Mouse (Mus musculus) forebrain, embryonic 11.5 days (tissue): ENCODE results near the gene Tmppe. TPM values are rescaled to one million over a fixed set of nuclear protein-coding genes. Genes with fewer than 3 reads are reported as not detected.
"Not testable (repeated sequence)": the region's sequence is repeated elsewhere in the genome, so short reads cannot be mapped to it uniquely, and the experiment has no call there.

Experiments
- ATAC-seq: fragments of 200-750 bp; cut with Nextera tagmentation; replicated peaks from 2 replicates; pipeline ENCODE4 v1.8.0; 2017; ENCODE audit warnings: moderate TSS enrichment; ENCODE audit not compliant: low FRiP score
- DNase-seq: peaks from one replicate; pipeline ENCODE4 v3.0.0-alpha.2; 2017; ENCODE audit warnings: low spot score
- H3K27ac ChIP-seq: fragments of 300-500 bp; sonication (generic); 2 replicates; pipeline ENCODE4 v1.5.1; 2014; ENCODE audit warnings: low read depth, low read length
- H3K27me3 ChIP-seq: fragments of 300-500 bp; sonication (generic); 2 replicates; pipeline ENCODE4 v1.6.1; 2014; ENCODE audit warnings: mild to moderate bottlenecking, low read length, mixed read lengths; ENCODE audit not compliant: control insufficient read depth, insufficient read depth
- H3K36me3 ChIP-seq: fragments of 300-500 bp; sonication (generic); 2 replicates; pipeline ENCODE4 v1.6.1; 2014; ENCODE audit warnings: mild to moderate bottlenecking, low read length, moderate library complexity, mixed read lengths; ENCODE audit not compliant: control insufficient read depth, insufficient read depth
- H3K4me1 ChIP-seq: fragments of 300-500 bp; sonication (generic); replicated peaks from 2 replicates; pipeline ENCODE4 v1.6.1; 2014; ENCODE audit warnings: low read length, mixed read lengths; ENCODE audit not compliant: control insufficient read depth, insufficient read depth
- H3K4me2 ChIP-seq: fragments of 300-500 bp; sonication (generic); 2 replicates; pipeline ENCODE4 v1.6.1; 2014; ENCODE audit warnings: low read depth, mild to moderate bottlenecking, low read length, moderate library complexity, mixed read lengths; ENCODE audit not compliant: severe bottlenecking
- H3K4me3 ChIP-seq: fragments of 300-500 bp; sonication (generic); 2 replicates; pipeline ENCODE4 v1.5.1; 2014; ENCODE audit warnings: low read depth, low read length
- H3K9ac ChIP-seq: fragments of 300-500 bp; sonication (generic); 2 replicates; pipeline ENCODE4 v1.6.1; 2014; ENCODE audit warnings: low read length
- H3K9me3 ChIP-seq: fragments of 300-500 bp; sonication (generic); 2 replicates; pipeline ENCODE4 v1.6.1; 2016; ENCODE audit warnings: low read length, mixed read lengths; ENCODE audit not compliant: control insufficient read depth
- WGBS: fragments of 180-500 bp; shearing (Covaris S2); extraction: QIAGEN DNeasy Blood & Tissue Kit; methylation state at CpG from one replicate; pipeline ENCODE4 v1.1.7; 2014; 5-methylcytosine and 5-hydroxymethylcytosine counted together
- polyA plus RNA-seq: library from polyadenylated mRNA; unstranded; fragments of >200 nt; fragmentation: Nextera tagmentation; extraction: Ambion mirVana; gene quantifications from 2 replicates; pipeline ENCODE4 v1.2.1, GENCODE M21; 2014

Tmppe gene
- 5.3 and 6.4 TPM in 2 replicates for polyA plus RNA-seq

DNA sequence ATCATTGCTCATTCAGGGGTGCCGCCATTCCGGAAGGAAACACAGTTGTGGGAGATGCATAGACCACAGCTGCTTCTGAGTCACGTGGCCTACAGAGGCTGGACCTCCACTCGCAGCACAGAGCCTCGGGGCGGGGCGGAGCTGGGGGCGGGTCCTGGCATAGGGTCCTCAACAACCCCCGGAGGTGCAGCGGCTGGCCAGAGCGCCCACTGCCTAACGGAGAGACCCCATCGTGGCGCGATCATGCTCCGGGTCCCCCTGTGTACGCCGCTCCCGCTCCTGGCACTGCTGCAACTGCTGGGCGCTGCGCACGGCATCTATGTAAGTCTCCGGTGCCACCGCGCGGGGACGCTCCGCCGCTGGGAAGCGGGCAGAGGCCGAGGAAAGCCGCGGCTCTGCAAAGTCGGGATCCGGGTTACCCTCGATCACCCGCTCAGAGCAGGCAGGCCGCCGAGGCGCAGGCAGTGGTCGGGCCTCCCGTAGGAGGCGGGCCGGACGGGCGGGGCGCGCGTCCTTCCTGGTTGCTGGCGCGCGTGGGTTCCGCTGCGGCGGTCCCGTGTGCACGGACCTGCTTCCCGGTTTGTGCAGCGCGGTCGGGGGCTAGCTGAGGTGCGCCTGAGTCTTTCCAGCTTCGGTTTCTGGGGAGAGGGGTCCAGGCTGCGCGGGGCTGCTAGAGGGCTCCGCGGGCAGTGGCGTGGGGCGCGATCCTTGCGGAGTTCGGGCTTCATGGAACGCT lies at the start of gene Tmppe, which contains the start of gene Glb1:
TSS of gene Tmppe (plus strand) at position 157 of the 736 bp plus-strand sequence.
TSS of gene Glb1 (plus strand) at position 128 of the 736 bp plus-strand sequence.
- Histone ChIP-seq H3K36me3 (peaks cover 3% of the 10 kb centered on the region; the same call in 1 of the 2 replicates), H3K4me1 (peaks cover 5% of the 10 kb centered on the region; the same call in 1 of the 2 replicates), H3K27me3 (no peaks in the 10 kb centered on the region), H3K9ac (peak within 1 kb of the TSS; percentile 82), H3K4me2 (peak within 1 kb of the TSS; percentile 76), H3K9me3 (no peaks in the 10 kb centered on the region), H3K4me3 (peak within 1 kb of the TSS; percentile 82), H3K27ac (peak within 1 kb of the TSS; percentile 60)
- peak; percentile 96 for DNase-seq
- under 1% methylated on average over 73 of the region's 73 CpGs for WGBS
- peak; percentile 99 for ATAC-seq

DNA sequence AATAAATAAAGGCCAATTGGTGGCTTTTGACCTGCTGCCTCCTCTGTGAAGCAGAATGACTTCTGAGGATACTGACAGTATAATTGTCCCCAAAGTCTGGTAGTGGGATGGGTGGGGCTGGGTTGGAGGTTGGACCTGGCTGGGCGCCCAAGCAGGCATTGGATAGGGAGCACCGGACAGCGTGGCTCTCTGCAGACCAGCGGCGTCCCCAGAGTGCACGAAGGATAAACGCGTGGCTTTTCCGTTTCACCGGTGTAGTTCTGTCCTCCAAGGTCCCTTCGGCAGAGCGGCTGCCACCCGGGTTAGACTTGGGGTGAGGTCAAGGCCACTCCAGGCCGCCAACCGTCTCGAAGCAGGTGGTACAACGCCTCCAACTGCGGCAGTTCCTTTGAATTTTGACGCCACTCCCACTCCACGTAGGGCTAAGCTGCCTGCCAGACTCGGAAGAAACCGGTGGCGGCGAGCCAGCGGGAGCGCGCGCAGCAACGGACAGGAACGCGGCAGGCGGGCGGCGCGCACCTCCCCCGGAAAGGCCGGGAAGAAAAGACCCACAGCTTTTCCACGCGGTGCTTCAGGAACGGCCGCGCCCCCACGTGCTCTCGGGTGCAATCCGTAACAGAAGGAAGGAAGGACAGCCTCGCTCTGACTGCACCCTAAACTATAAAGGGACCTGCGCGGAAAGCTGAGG lies 33.0 kb upstream of the Tmppe start:
- under 1% methylated on average over 48 of the region's 48 CpGs for WGBS
- Histone ChIP-seq H3K27me3 (no peaks in the 10 kb centered on the region), H3K4me3 (peak overlapping the region; percentile 44), H3K27ac (no peak overlapping the region), H3K9ac (peak overlapping the region; percentile 65), H3K9me3 (no peaks in the 10 kb centered on the region), H3K4me1 (0 out of 2 replicates have a peak, but pooled peaks cover 2% of the 10 kb centered on the region), H3K4me2 (peak overlapping the region; percentile 85), H3K36me3 (no peaks in the 10 kb centered on the region)
- ATAC-seq, result peak; percentile 76
- peak; percentile 81 for DNase-seq

DNA sequence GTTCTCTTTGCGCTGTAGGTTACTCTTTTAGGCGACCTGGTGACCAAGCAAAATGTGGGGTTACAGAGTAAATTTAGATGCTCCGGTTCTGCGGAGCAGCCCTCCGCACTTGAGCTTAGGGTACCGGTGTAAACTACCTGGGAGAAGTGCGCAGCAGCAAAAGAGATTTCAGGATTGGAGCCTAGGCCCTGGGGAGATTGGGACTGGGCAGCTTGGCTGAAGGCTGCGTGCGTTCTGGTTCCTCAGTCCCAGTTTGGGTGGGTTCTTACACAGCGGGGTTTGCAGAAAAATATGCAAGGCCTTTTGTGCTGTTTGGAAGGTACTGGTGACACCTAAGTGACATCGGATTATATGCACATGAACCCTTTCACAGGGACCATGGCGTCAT lies 32.4 kb upstream of the Tmppe start:
- Histone ChIP-seq H3K4me1 (0 out of 2 replicates have a peak, but pooled peaks cover 2% of the 10 kb centered on the region), H3K36me3 (no peaks in the 10 kb centered on the region), H3K4me2 (peak overlapping the region; percentile 85), H3K9me3 (no peaks in the 10 kb centered on the region), H3K27me3 (no peaks in the 10 kb centered on the region), H3K27ac (no peak overlapping the region), H3K4me3 (peak overlapping the region; percentile 44), H3K9ac (peak overlapping the region; percentile 65)
- WGBS, result 11% methylated on average over 12 of the region's 12 CpGs
- peak; percentile 44; the same call in 1 of the 2 replicates for ATAC-seq
- no peak for DNase-seq

DNA sequence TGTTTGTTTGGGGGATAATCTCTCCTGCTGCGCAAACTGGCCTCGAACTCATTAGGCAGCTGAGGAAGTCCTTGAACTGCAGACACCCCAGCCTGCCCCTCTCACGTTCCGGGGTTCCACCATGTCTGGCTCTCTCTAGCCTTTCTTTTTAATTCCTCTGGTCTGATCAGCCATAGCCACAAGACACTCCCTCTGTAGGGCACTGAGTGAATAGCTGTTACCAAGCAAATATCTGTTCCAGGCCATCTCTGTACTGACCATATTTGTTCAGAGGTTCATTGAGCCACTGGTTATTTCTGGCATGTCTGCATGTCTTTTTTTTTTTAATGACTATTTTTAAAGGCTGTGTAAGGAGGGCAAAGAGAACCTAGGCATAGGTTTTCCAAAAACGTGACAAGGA lies 31.5 kb upstream of the Tmppe start:
- H3K27me3 ChIP-seq, H3K27ac ChIP-seq, H3K4me1 ChIP-seq, H3K36me3 ChIP-seq, H3K4me2 ChIP-seq, H3K4me3 ChIP-seq, DNase-seq, H3K9me3 ChIP-seq, H3K9ac ChIP-seq: not testable (repeated sequence)
- 57% methylated on average over 5 of the region's 5 CpGs for WGBS
- peak; percentile 56; the same call in 1 of the 2 replicates for ATAC-seq

DNA sequence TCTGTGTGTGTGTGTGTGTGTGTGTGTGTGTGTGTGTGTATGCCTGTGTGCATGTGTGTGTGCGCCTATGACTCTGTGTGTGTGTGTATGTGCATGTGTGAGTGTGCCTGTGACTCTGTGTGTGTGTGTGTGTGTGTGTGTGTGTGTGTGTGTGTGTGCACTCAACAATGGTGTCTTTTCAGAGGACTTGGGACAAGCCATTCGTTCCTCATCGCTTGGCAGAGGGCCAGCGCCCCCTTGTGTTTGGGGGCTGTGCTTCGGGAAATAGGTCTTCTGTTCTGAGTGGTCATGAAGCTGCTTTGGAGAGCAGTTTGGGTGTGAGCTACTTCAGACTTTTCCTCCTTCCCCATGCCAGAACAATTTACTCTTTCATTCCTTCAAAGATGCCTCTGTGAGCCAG lies 29.2 kb upstream of the Tmppe start:
- not testable (repeated sequence) for H3K4me2 ChIP-seq, DNase-seq, ATAC-seq, H3K9ac ChIP-seq, H3K27ac ChIP-seq, H3K4me3 ChIP-seq, H3K4me1 ChIP-seq, H3K27me3 ChIP-seq, H3K36me3 ChIP-seq, H3K9me3 ChIP-seq
- WGBS, result 35% methylated on average over 5 of the region's 5 CpGs

DNA sequence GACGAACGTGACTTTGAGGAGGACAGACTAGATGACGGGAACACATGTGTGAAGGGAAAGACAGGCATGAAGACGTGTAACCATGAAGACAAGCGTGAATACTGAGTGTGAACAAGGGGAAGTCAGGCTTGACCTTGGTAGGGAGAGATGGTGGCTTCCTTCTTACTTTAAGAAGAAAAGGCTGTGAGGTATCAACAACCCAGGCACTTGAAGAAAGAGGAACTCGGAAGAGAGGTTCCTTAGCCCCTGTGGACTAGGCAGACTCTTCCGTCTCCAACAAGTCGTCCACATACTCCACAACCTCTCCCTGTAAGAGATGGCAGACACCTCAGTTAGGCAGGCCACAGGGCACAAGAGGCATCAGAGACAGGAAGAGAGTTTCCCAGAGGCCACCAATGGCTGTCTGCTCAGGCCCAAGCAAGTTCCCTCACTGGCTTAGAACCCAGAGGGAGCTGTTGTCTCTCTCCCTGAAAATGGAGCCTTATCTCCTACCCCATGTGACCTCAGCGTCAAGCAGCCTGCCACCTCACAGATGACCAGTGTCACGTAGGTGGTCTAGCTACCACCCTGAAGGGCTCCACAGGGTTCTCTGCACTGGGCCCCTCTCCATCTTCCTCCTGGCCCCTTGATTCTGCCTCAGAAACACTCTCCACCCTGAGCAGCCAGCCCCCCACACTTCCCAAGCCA lies 25.5 kb upstream of the Tmppe start:
- Histone ChIP-seq H3K4me3 (no peak overlapping the region), H3K4me2 (no peak overlapping the region), H3K27ac (no peak overlapping the region), H3K9me3 (no peaks in the 10 kb centered on the region), H3K36me3 (no peaks in the 10 kb centered on the region), H3K4me1 (no peaks in the 10 kb centered on the region), H3K9ac (no peak overlapping the region), H3K27me3 (no peaks in the 10 kb centered on the region)
- no peak for DNase-seq
- ATAC-seq, result no peak
- 90% methylated on average over 10 of the region's 10 CpGs for WGBS

DNA sequence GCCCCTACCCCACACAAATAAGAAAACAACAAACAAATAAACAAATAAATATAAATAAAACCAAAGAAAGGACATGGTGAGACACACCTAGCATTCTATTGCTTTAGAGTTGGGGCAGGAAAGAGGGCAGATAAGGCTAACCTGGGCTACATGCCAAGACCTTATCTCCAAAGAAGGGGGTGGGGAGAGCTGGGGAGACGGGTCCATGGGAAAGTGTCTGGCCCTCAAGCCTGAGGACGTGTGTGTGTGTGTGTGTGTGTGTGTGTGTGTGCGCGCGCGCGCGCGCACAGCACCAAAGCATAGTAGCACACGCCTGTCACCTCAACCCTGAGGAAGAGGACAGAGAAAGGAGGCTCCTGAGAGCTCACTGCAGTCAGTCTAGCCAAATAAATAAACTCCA lies 23.7 kb upstream of the Tmppe start:
- Histone ChIP-seq H3K4me2 (no peak overlapping the region), H3K27ac (no peak overlapping the region), H3K9me3 (no peaks in the 10 kb centered on the region), H3K4me3 (no peak overlapping the region), H3K4me1 (no peaks in the 10 kb centered on the region), H3K9ac (no peak overlapping the region), H3K27me3 (no peaks in the 10 kb centered on the region), H3K36me3 (no peaks in the 10 kb centered on the region)
- no peak for DNase-seq
- WGBS, result 99% methylated on average over 10 of the region's 10 CpGs
- ATAC-seq, result no peak

DNA sequence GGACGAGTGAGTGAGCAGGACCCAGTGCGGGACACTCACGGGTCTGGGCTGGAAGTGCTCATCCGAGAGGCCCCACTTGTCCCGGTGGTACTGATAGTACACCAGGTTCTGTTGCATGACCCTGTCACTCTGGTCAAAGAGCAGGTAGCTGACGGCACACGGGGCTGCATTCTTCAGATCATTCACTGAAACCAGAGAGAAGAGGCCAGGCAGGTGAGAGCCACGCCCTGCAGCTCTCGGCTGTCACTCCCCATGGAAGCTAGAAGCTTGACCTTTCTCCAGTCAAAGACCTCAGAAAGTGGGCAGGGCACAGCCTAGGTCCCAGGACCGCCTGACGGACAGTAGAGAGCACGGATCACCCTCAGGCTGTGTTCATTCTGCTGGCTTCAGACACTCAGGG lies 21.0 kb upstream of the Tmppe start:
- H3K36me3 ChIP-seq, result no peaks in the 10 kb centered on the region
- H3K4me1 ChIP-seq, result no peaks in the 10 kb centered on the region
- no peak overlapping the region for H3K4me2 ChIP-seq
- DNase-seq, result no peak
- no peak overlapping the region for H3K27ac ChIP-seq
- 0 out of 2 replicates have a peak, but pooled peaks have one; percentile 21 for ATAC-seq
- 93% methylated on average over 12 of the region's 12 CpGs for WGBS
- H3K9me3 ChIP-seq, result no peaks in the 10 kb centered on the region
- no peak overlapping the region for H3K4me3 ChIP-seq
- H3K9ac ChIP-seq, result no peak overlapping the region
- no peaks in the 10 kb centered on the region for H3K27me3 ChIP-seq
